Mouse (Mus musculus) frontal cortex, postnatal 14 days (tissue): Measurements from ENCODE around the gene Tmub1.

Source experiments
- DNase-seq, 2 experiments: peaks; one replicate each; pipeline ENCODE4 v3.0.0; 2022; ENCODE audit warnings: low spot score in 2 of 2

Tmub1 gene

DNA sequence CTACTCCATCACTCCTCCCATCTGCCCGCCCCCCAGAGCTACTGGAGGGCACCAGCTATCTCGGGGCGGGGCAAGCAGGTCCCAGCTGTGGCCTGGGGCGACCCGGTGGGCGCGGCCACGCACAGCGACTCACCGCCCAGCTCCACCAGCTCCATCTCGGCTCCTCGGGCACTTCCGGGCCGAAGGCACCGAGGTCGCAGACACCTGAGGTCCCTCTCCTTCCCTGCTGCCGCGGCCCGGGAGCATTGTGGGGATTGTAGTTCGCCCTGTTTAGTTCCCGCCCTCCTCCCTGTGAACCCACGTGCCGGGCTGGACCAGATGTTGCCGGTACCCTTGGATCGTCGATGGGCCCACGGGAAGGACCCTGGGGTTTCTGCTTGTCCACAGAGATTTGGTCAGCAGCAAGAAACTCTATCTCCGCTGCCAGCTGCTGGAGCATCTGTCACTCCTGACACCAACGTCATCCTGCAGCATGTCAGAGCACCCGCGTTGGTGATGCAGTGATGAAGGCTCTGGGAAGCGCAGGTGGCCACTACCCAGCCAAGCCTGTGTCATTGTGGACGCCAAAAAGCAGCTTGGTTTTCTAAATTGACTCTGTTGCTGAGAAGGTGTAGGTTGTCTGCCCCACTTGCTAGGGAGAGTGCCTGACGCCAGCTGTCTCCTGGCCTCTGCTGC, at the start of gene Tmub1:
Tmub1 (minus strand) TSS at position 231 of the 675 bp plus-strand sequence.
- DNase-seq = peak; percentile 79 to 80

DNA sequence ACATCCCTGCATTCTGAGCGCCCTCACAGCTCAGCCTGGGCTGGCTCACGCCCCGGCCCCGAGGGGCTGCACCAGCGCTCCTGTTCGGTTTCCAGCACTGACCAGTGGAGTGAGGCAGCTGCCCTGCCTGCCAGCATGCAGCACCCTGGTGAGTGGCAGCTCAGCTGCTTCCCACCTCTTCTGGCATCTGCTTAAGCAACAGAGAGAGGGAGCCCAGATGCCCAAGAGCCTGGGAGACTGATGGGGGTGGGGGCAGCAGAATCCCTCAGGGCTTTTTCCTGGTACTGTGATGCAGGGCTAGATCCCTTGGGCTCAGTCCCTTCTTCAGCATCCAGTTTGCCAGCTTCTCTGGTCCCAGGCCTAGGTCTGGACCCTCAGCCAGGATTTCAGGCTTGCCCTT, 49.1 kb upstream of the Tmub1 start:
- no peak for DNase-seq

DNA sequence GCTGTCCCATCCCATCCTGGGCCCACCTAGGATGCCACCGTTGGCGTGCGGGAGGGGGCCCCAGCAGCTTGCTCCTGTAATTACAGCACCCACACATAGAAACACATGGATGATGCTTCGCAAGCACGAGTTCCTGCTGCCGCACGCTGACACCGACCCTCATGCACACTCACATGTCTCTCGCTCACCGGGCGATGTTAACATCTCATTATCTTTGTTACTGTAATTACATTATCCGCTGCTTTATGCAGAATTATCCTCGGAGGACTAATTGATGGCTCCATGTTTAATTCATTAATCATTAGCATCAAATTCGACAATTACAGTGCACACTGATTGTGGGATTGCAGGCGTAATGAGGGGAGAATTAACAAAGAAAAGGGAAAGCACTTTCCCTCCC, 47.4 kb upstream of the Tmub1 start:
- no peak for DNase-seq

DNA sequence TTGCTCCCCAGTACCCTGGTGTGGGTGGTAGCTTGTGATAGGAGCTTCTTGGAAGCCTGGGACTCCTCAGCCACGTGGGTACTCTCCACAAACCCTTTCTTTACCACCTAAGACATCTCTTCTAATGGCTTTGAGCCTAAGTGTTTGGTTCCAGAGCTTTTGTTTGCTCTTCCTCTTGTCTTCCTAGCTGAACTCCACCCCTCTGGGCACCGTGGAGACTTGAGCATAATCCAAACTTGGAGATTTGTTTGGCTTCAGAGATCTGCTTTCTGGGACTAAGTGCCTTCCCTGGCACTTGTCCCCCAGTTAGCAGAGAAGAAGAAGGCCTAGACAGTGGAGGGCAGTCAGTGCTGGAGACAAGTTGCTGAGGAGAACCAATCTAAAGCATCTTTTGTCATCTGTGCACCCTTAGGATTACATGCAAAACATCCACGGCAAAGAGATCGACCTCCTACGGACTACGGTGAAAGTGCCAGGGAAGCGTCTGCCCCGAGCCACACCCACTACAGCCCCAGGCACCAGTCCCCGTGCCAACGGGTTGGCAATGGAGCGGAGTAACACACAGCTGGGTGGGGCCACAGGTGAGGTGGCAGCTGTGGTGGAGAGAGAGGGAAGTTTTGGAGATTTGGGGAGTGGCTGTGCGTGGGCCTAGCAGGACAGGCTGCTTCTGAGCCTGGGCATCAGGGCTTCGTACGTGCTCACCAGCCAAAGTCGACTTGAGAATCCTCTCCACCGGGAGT, 45.1 kb upstream of the Tmub1 start:
- no peak for DNase-seq

DNA sequence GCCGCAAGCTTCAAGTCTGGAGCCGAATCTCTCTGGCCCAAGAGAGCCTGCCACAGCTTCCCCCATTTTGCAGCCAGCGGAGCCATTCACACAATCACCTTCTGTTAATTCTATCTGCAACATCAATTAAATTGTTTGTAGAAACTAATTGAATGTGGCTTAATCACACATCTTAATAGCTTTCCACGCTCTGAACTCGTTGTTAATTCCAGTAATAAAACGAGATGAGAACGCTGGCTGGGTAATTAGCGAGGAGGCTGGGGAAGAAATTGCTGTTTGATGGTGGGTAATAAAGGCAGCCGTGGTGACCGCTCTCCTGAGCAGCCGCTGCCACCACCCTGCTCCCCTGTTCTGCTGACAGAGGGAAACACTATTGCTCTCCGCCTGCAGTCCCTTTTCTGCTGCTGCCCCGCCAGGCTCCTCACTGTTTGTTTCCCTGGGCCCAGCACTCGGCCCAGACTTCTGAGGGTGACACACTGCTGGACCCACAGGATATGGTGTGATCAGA, 42.8 kb upstream of the Tmub1 start:
- no peak for DNase-seq

DNA sequence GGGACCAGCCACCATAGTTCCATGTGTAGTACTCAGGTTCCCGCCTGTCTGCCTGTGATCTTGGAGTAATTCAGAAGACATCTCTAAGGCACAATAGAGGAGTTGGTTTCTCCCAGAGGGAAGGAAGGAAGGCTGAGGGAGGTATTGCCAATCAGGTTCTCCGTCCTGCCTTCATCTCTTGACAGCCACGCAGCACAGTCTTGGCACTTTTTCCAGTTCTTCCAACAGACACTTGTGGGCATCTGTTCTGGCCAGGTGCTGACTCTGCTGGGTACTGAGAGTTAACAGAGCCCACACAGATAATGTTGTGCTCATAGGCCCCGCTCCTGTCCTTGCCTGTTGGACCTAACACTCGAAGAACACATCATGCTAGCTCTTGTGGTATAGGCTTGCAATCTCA, 39.1 kb upstream of the Tmub1 start:
- no peak for DNase-seq

DNA sequence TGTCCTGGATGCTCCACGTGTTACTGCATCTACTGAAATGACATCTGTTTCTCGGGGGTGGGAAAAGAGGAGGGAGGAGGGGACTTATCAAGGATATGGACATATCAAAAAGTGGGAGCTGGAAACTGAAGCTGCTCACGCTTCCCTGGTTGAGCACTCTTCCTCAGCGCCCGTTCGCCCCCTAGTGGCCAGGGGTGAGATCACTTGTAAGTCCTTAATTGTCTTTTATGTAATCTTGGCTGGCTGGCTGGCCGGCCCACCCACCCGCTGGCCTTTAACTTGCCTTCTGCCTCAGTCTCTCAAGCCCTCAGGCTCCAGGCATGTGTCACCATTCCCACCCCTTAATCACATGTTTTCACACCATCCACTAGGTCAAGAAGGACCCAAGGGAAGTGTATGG, 38.4 kb upstream of the Tmub1 start:
- peak; percentile 71 to 87 for DNase-seq

DNA sequence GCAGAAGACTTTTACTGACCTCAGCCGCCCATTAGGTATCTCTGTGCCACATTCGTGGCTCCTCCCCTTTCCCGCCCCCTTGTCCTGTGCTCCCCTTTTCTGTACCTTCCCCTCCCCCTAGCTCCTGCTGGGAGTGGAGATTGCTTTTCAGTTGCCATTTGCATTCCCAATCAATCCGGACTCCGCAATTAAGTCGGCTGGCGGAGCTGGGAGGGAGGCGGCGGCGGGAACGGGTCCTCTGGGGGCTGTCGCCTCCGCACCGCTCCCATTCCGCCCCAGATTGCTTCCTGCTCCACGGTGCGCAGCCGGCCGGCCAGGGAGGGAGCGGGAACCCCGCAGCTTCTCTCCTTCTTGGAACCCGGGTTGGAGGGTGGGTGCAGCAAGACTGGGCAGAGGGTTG, 37.3 kb upstream of the Tmub1 start:
- DNase-seq = no peak

DNA sequence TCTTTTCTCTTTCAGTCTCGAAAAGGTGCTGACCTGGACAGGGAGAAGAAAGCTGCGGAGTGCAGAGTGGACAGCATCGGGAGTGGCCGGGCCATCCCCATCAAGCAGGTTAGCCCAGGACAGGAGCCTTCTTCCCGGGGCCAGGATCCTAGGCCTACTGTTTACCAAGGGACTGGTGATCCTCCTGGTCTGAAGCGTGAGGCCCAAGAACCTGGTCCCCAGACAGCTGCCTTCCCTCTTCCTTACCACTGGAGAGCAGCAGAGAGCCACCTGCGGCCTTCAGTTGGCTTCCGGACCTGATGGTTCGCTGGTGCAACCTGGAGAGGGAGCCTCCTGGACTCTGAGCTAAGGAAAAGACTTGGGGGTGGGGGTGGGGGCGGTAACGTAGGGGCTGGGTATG, 35.7 kb upstream of the Tmub1 start:
- peak; percentile 51 to 56 for DNase-seq

DNA sequence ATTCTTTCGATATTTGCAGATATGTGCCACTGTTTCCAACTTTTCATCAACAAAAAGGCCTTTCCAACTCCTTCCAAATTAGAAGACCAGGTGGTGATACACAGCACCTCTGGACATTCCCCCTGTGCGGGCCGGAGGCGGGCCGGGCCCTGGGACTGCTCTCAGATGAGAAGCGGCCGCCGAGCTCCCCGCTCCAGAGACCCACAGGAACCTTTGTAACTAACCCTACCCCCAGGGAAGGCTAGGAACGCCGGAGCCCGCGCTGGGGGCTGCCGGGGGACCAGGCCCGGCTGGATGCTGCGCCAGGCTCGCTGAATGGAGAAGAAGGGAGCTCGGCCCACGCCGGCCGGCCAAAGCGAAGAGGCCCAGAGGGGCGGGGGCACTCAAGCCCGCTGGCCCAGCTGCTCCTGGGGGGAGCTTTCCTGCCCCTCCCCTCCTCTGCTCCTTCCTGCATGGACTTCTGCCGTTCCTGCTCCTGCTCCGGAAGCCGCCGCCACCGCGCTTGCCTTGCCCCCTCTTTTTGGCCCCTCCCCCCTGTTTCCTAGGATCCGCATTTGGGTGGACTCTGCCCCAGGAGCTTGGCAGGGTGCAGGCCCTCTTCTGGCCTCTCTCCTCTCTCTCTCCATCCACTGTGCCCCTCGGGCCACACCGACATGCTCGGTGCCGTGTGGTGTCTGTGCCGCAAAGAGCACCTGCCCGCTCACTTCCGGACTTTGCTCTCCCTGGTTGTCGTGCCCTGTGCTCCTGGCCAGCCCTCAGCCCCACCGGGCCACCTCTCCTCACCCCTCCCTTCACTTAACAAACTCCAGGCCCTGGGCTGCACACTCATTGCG, 34.8 kb upstream of the Tmub1 start:
- no peak for DNase-seq

DNA sequence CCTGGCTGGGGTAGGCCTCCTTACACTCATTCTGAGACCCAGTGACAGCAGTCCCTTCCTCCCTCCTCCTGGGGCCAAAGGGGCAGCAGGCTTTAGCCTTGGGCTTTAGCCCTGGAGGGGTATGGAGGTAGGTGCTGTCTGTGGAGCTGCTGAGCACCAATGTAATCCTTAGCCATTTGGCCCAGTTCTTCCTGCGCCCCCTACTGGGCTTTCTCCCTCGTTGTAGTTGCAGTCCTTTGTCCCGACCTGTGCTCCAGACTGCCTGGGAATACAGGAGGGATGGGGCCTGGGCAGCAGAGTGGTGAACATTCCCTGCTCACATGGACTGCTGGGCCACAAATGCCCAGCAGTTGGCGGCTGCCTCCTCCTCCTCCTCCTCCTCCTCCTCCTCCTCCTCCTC, 34.0 kb upstream of the Tmub1 start:
- DNase-seq = peak in 1 of 2 experiments; percentile 55

DNA sequence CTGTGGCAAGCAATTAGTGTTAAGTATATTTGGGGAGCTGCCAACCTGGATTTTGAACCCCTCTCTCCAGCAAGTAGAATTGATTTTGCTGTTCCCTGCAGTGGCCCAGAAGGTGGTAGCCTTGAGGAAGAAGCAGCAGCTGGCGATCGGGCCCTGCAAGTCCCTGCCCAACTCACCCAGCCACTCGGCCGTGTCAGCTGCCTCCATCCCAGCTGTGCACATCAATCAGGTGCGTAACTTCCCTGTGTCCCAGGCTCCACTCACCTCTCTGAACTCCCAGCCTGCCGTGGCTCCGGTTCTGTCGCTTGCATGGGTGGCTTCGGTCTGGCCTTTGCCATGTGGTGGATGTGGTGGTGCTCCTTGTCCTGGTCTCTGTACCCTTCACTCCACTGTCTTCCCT, 30.3 kb upstream of the Tmub1 start:
- no peak for DNase-seq

DNA sequence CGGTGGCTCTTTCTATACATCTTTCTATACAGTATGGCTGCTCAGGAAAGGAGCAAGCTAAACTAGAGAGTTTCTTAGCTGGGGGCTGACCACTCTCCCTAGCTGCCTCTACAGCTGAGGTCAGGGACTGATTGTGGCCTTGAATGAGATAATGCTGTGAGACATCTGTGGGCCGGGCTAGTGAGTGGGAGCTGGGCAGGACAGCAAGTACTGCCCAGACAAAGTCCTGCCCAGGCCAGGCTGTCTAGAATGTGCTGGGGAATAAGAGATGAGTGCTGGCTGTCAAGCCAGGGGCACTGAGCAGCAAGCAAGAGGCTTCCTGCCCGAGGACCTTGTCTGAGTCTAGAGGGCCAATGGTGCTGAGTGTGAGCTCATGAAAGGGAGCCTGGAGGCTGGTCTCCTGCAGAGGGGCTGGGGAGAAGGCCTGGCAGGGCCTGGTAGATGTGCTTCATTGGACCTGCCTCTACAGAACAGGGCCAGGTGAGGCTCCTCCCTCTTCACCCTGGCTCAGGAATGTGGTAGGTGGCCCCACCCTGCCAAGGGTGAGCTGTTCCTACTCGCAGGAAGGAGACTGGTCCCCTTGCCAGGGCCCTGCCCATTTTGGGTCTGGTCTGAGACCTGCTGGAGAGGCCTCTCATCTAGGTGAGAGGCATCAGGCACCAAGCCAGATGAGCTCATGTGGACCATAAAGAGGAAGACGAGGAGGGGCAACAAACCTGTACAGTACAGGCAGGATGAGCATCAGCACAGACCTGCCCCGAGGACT, 28.0 kb upstream of the Tmub1 start:
- DNase-seq = no peak

DNA sequence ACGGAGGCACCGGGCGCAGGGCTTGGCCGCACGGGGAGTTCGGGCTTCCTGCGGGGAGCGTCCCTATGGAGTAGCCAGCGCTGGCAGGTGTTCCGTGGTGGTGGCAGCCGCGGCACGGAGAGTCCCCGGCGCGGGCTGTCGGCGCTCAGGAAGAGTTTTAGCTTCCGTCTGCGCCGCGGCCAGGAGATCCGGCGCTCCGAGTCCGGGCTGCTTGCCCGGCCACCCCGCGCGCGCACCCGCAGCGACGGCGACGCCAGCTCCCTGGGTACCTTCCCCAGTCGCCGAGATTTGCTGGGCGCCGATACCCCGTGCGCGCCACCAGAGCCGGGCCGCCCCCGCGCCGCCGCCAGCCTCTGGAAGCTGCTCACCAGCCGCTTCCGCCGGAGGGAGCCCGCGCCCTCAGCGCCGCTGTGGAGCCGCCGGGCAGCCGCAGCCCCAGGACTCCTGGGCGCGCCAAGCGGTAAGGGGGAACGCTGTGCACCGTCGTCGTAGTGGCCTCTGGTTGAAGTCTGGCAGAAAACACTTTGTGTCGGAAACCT, 27.1 kb upstream of the Tmub1 start:
- peak in 1 of 2 experiments; percentile 56 for DNase-seq

DNA sequence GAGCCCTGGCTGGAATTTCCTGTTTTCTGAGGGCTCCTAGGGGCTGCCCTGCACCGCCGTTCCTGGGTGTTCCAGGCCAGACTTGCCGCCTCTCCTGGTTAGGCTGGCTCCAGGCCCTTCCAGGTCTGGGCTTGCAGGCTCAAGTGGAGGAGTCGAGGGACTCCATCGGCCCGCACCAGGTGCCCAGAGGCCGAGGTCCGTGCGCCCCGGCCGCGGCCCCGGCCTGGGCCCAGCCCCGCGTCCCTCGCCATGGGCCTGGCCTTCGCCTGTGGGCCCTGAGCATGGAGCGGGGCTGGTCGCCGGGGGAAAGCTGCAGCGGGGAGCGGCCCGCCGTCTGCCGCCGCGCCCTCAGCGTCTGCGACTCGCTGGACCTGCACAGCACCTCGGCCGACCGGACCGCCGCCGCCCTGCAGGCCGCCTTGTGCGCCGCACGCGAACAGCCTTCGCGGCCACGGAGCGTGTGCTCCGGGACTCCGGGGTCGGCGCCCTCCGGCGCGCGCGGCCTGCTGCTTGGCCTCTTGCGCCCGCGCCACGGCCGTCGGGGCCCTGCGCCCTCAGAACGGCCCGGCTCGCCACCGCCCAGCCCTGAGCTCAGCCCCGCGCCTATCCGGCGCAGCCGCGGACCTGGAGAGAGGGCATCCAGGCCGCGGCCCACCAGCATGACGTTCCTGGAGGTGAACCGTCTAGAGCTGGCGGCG, 26.5 kb upstream of the Tmub1 start:
- DNase-seq = no peak

DNA sequence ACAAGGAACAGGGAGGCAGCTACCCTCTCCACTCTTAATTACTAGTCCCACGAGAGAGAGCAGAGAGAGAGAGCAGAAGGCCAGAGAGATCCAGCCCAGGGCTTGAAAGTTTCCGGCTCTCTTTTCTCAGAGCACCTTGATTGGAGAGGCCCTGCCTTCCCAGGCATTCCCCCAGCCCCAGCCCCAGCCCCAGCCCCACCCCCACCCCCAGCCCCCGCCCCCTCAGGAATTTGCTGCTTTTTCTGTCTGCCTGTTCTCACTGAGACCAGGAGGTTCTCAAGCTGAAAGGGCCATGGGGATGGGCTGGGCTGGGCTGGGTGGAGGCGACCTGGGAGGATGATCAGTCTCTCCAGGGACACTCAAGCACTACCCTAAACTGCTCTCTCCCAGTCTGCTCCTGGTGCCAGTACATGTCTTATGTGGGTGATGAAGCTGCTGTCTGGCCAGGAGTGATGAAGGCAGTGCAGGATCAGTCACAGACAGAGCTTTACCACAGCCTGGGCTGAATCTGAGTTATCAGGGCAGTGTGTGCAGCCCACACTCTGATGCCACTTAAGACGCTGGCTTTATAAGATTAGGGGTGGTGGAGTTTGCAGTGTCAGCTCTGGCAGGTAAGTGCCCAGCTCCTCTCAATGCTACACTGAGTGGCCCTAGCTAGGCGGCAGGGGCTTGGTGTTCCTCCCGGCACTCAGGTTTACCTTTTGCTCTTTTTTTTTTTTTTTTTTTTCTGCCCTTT, 25.4 kb upstream of the Tmub1 start:
- no peak for DNase-seq

DNA sequence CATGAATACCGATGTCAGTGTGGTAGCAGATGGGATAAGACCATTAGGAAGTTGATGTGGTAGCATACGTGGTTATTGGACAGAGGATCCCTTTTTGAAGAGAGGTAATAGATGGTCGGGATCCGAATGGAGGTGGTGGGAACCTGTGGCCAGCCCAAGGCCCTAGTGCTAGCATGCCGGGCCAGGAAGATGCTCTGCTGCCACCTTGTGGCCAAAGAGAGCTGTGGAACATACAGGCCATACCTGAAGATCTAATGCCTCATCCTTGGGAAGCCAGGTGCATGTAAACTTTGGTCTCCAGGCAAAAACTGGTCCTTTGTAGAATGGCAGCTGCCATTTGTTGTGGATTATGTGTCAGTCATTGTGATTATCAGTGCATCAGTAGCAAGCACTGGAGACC, 22.9 kb upstream of the Tmub1 start:
- peak in 1 of 2 experiments; percentile 53 for DNase-seq

DNA sequence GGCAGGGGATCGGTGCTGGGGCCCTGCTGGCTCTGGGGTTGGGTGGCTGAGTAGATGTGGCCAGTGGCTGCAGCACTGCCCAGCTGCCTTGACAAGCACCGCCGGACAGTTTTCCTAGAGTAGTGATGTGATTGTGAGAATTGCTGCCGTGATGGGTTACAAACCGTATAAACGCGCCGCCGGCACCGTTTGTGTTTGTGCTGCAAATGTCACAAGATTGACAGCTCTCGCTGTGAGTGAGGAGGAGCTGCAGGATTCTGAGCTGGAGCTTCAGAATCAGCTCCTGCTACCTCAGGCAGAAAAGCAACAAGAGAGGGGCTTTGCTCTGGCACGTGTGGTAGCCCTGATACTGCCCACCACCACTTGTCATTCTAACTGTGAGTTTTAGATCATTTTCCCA, 19.1 kb upstream of the Tmub1 start:
- DNase-seq = no peak

DNA sequence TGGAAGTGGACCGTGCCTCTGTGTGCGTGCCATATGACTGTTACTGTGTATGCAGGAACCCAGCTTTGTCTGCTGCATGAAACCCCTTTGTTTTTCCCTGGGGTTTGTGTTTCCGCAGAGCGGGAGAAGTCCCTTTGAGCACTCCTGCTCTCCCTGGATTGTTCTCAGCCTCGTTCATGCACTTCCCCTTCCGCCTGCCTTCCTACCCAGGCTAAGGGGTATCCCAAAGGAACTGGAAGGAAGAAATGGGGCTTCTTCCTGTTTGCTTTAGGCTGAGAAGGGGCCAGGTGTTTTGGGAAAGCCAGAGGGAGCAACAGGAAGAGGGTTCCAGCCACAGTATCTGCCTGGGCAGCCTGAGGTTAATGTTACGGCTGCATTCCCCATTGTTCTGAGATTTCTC, 8.0 kb upstream of the Tmub1 start:
- DNase-seq = no peak

DNA sequence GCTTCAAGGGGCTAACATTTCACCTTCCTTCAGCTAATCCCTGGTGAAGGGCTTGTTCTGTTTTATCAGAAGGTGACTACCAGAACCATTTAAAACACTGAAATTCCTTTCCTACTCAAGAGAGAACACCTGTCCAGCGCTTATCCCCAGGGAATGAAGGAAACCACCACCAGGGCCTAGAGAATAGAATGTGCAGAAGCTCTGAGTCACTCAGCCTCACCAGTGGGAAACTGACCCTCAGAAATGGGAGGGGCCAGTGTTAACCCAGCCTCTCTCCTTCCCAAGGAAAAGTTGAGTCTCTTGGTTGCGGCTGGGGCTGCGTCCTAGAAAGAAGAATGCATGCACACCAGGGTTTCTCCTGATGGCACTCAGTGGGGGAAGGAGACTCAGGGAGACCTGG, 7.4 kb upstream of the Tmub1 start:
- DNase-seq = no peak
